Mouse (Mus musculus) stomach, postnatal 0 days (tissue): ENCODE measurements at regions not wholly inside any gene's neighbourhood (a gene's known extent, or its start where the extent isn't known, plus 50 kb on each side); places are given as distances from the start of the nearest gene placed in this dataset.

ENCODE experiments used
- ATAC-seq: fragments of 200-750 bp; cut with Nextera tagmentation; 2 replicates; pipeline ENCODE4 v1.8.0; 2017; ENCODE audit not compliant: low FRiP score, low TSS enrichment
- DNase-seq: peaks from one replicate; pipeline ENCODE4 v3.0.0-alpha.2; 2016; ENCODE audit warnings: low spot score
- H3K27ac ChIP-seq: fragments of 300-500 bp; sonication (generic); replicated peaks from 2 replicates; pipeline ENCODE4 v1.5.1; 2014; ENCODE audit warnings: mild to moderate bottlenecking, control low read depth
- H3K27me3 ChIP-seq: fragments of 300-500 bp; sonication (generic); 2 replicates; pipeline ENCODE4 v1.6.1; 2014; ENCODE audit warnings: low read length; ENCODE audit not compliant: control insufficient read depth, insufficient read depth
- H3K36me3 ChIP-seq: fragments of 300-500 bp; sonication (generic); 2 replicates; pipeline ENCODE4 v1.6.1; 2014; ENCODE audit warnings: low read length, mixed read lengths; ENCODE audit not compliant: control insufficient read depth, insufficient read depth
- H3K4me1 ChIP-seq: fragments of 300-500 bp; sonication (generic); replicated peaks from 2 replicates; pipeline ENCODE4 v1.6.1; 2014; ENCODE audit warnings: antibody characterized with exemption; ENCODE audit not compliant: control insufficient read depth, insufficient read depth
- H3K4me2 ChIP-seq: fragments of 300-500 bp; sonication (generic); replicated peaks from 2 replicates; pipeline ENCODE4 v1.6.1; 2014; ENCODE audit warnings: low read depth, mild to moderate bottlenecking, control low read depth, moderate library complexity
- H3K4me3 ChIP-seq: fragments of 300-500 bp; sonication (generic); 2 replicates; pipeline ENCODE4 v1.5.1; 2014; ENCODE audit warnings: low read depth, low read length, control low read depth
- H3K9ac ChIP-seq: fragments of 300-500 bp; sonication (generic); 2 replicates; pipeline ENCODE4 v1.6.1; 2014; ENCODE audit warnings: mild to moderate bottlenecking, low read length, control low read depth, mixed read lengths
- H3K9me3 ChIP-seq: fragments of 300-500 bp; sonication (generic); 2 replicates; pipeline ENCODE4 v1.6.1; 2016; ENCODE audit warnings: low read length; ENCODE audit not compliant: control insufficient read depth
- CTCF ChIP-seq: IDR thresholded peaks from 2 replicates; pipeline ENCODE4 v1.5.1; 2016; ENCODE audit warnings: antibody characterized with exemption, low read depth, mild to moderate bottlenecking, moderate library complexity
- EP300 ChIP-seq: optimal IDR thresholded peaks from 2 replicates; pipeline ENCODE3; 2016; ENCODE audit warnings: antibody characterized with exemption
- WGBS: fragments of 180-500 bp; shearing (Covaris S2); extraction: QIAGEN DNeasy Blood & Tissue Kit; methylation state at CpG from one replicate; pipeline ENCODE4 v1.1.7; 2014; 5-methylcytosine and 5-hydroxymethylcytosine counted together

- Histone ChIP-seq H3K27ac (no peak overlapping the region), H3K36me3 (no peaks in the 10 kb centered on the region), H3K9me3 (no peaks in the 10 kb centered on the region), H3K4me2 (no peak overlapping the region), H3K4me3 (no peak overlapping the region), H3K9ac (no peak overlapping the region), H3K27me3 (no peaks in the 10 kb centered on the region), H3K4me1 (no peaks in the 10 kb centered on the region)
- DNase-seq = no peak
- ATAC-seq = no peak
- WGBS = 33% methylated on average over 2 of the region's 2 CpGs
- TF ChIP-seq CTCF = no peak
- no peak for TF ChIP-seq EP300
These were observed 1175.9 kb downstream of the Diaph3 start for GRCm38 (mm10) chr14:85965139-85965538.

GRCm38 (mm10) chr14:85945707-85946313 is 1195.2 kb downstream of the Diaph3 start:
- H3K9ac ChIP-seq = no peak overlapping the region
- H3K4me2 ChIP-seq = no peak overlapping the region
- ATAC-seq (no peak), DNase-seq (no peak)
- no peaks in the 10 kb centered on the region for H3K36me3 ChIP-seq
- 37% methylated on average over 3 of the region's 3 CpGs for WGBS
- no peak for TF ChIP-seq CTCF
- no peak for TF ChIP-seq EP300
- H3K4me3 ChIP-seq = no peak overlapping the region
- no peaks in the 10 kb centered on the region for H3K4me1 ChIP-seq
- no peak overlapping the region for H3K27ac ChIP-seq
- H3K27me3 ChIP-seq = no peaks in the 10 kb centered on the region
- no peaks in the 10 kb centered on the region for H3K9me3 ChIP-seq

DNA sequence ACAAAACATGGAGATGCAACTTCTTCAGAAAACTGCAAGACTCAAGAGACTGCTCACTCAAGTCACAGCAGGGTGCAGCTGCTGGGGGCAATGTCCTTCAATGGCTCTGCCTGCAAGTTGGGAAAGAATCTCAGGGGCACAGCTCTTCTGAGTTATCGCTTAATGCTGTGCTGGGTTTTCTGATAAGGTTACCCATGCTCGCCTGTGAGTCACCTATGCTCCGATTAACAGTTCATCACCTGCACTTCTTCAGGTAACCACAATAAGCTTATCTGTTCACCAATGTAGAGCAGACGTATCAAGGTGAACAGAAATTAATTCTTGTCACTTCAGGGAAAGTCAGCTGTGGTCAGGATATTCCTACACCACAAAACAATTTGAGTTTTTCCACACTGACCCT is 1198.2 kb downstream of the Diaph3 start:
- DNase-seq = no peak
- 65% methylated on average over 4 of the region's 4 CpGs for WGBS

DNA sequence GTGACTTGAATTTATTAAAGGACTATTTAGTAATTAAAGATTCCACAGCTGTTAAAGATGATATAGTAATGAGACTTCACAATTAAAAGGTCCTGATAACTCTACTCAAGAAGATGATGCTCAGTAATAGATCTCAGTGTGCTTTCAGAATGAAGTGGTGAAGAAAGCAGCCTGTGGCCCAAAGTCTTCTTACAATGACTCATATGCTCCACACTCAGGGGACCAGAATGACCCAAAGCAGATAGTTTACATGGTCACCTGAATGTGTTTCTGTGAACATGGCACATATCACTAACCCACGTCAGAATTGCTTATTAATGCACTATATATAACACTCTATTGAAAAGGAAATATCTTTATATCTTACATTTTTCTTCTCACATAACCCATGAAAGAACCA is 1200.5 kb downstream of the Diaph3 start:
- no peak for ATAC-seq
- 73% methylated on average over 1 of the region's 1 CpGs for WGBS
- no peak overlapping the region for H3K4me3 ChIP-seq
- no peaks in the 10 kb centered on the region for H3K9me3 ChIP-seq
- H3K4me2 ChIP-seq = no peak overlapping the region
- H3K4me1 ChIP-seq = no peaks in the 10 kb centered on the region
- H3K36me3 ChIP-seq = no peaks in the 10 kb centered on the region
- H3K27me3 ChIP-seq = no peaks in the 10 kb centered on the region
- H3K27ac ChIP-seq = no peak overlapping the region
- DNase-seq = no peak
- no peak overlapping the region for H3K9ac ChIP-seq
- no peak for TF ChIP-seq CTCF
- TF ChIP-seq EP300 = no peak

More for the DNA sequence above, 1198.2 kb downstream of the Diaph3 start:
- Histone ChIP-seq H3K27ac (no peak overlapping the region), H3K4me1 (no peaks in the 10 kb centered on the region), H3K9me3 (no peaks in the 10 kb centered on the region), H3K4me3 (no peak overlapping the region), H3K36me3 (no peaks in the 10 kb centered on the region), H3K27me3 (no peaks in the 10 kb centered on the region), H3K4me2 (no peak overlapping the region), H3K9ac (no peak overlapping the region)
- TF ChIP-seq EP300 (no peak), CTCF (no peak)
- ATAC-seq = no peak

DNA sequence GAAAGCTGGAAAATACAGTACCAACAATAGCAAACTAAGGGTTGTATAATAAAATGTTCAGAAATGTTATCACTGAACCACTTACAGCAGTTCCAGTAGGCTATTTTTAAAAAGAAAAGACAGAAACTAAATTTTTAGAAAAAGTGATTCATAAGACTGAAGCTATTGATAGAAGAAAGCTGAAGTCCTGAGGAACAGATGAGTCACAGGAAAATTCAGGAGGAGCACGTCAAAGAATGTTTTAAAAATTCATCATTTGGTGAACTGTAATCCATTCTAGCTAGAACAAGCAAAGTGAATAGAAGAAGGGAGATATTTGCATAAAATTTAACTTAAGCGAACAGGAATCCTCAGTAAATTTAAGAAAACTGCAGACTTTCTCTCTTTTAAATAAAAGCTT is 1205.9 kb downstream of the Diaph3 start:
- no peak for TF ChIP-seq EP300
- TF ChIP-seq CTCF = no peak
- no peak overlapping the region for H3K9ac ChIP-seq
- no peaks in the 10 kb centered on the region for H3K4me1 ChIP-seq
- H3K4me2 ChIP-seq = no peak overlapping the region
- no peak for DNase-seq
- no peak overlapping the region for H3K4me3 ChIP-seq
- H3K9me3 ChIP-seq = no peaks in the 10 kb centered on the region
- H3K36me3 ChIP-seq = no peaks in the 10 kb centered on the region
- H3K27ac ChIP-seq = no peak overlapping the region
- H3K27me3 ChIP-seq = no peaks in the 10 kb centered on the region
- WGBS = 64% methylated on average over 2 of the region's 2 CpGs
- ATAC-seq = no peak

GRCm38 (mm10) chr14:85930387-85930786 is 1210.6 kb downstream of the Diaph3 start:
- Histone ChIP-seq H3K9me3 (no peaks in the 10 kb centered on the region), H3K27ac (no peak overlapping the region), H3K4me2 (no peak overlapping the region), H3K27me3 (no peaks in the 10 kb centered on the region), H3K4me3 (no peak overlapping the region), H3K36me3 (no peaks in the 10 kb centered on the region), H3K4me1 (no peaks in the 10 kb centered on the region), H3K9ac (no peak overlapping the region)
- TF ChIP-seq EP300 (no peak), CTCF (no peak)
- ATAC-seq (no peak), DNase-seq (no peak)
- WGBS = 44% methylated on average over 5 of the region's 5 CpGs
